Mouse (Mus musculus) hindbrain, postnatal 0 days (tissue): ENCODE measurements around the gene Dlg2. TPM values are rescaled to one million over a fixed set of nuclear protein-coding genes. Genes with fewer than 3 reads are reported as not detected.

Experiments used
- ATAC-seq: fragments of 200-750 bp; cut with Nextera tagmentation; 2 replicates; pipeline ENCODE4 v1.8.0; 2017; ENCODE audit warnings: mild to moderate bottlenecking, moderate TSS enrichment, moderate library complexity
- DNase-seq: peaks from one replicate; pipeline ENCODE4 v3.0.0-alpha.2; 2015; ENCODE audit warnings: low spot score
- H3K27ac ChIP-seq: fragments of 300-500 bp; sonication (generic); 2 replicates; pipeline ENCODE4 v1.5.1; 2014; ENCODE audit warnings: mild to moderate bottlenecking
- H3K27me3 ChIP-seq: fragments of 300-500 bp; sonication (generic); 2 replicates; pipeline ENCODE4 v1.6.1; 2014; ENCODE audit warnings: low read length, mixed read lengths; ENCODE audit not compliant: insufficient read depth
- H3K36me3 ChIP-seq: fragments of 300-500 bp; sonication (generic); 2 replicates; pipeline ENCODE4 v1.6.1; 2014; ENCODE audit warnings: low read length, mixed read lengths; ENCODE audit not compliant: insufficient read depth
- H3K4me1 ChIP-seq: fragments of 300-500 bp; sonication (generic); 2 replicates; pipeline ENCODE4 v1.6.1; 2014; ENCODE audit warnings: antibody characterized with exemption, low read length, mixed read lengths; ENCODE audit not compliant: insufficient read depth
- H3K4me2 ChIP-seq: fragments of 300-500 bp; sonication (generic); 2 replicates; pipeline ENCODE4 v1.6.1; 2014; ENCODE audit warnings: low read depth, mild to moderate bottlenecking, low read length, moderate library complexity, mixed read lengths
- H3K4me3 ChIP-seq: fragments of 300-500 bp; sonication (generic); 2 replicates; pipeline ENCODE4 v1.5.1; 2014; ENCODE audit warnings: low read length
- H3K9ac ChIP-seq: fragments of 300-500 bp; sonication (generic); replicated peaks from 2 replicates; pipeline ENCODE4 v1.6.1; 2014; ENCODE audit warnings: mild to moderate bottlenecking, low read length, moderate library complexity, mixed read lengths
- H3K9me3 ChIP-seq: fragments of 300-500 bp; sonication (generic); 2 replicates; pipeline ENCODE4 v1.6.1; 2016; ENCODE audit warnings: low read length, mixed read lengths
- CTCF ChIP-seq: IDR thresholded peaks from 2 replicates; pipeline ENCODE4 v1.5.1; 2016; ENCODE audit warnings: antibody characterized with exemption, control low read depth, low read depth
- WGBS: fragments of 180-500 bp; shearing (Covaris S2); extraction: QIAGEN DNeasy Blood & Tissue Kit; methylation state at CpG from one replicate; pipeline ENCODE4 v1.1.7; 2014; 5-methylcytosine and 5-hydroxymethylcytosine counted together
- polyA plus RNA-seq: library from polyadenylated mRNA; unstranded; fragments of >200 nt; fragmentation: Nextera tagmentation; extraction: Ambion mirVana; gene quantifications from 2 replicates; pipeline ENCODE4 v1.2.1, GENCODE M21; 2015
- total RNA-seq: library from RNA; depleted of rRNA; stranded (reverse); fragments of >200 nt; gene quantifications from 2 replicates; pipeline ENCODE4 v1.2.3, GENCODE M21; 2014

The Dlg2 gene
- total and polyA plus RNA-seq, 2 experiments from 2014 or later, result 20.4 to 113 TPM

- Histone ChIP-seq H3K4me1 (no peaks in the 10 kb centered on the region), H3K4me2 (no peak overlapping the region), H3K27ac (no peak overlapping the region), H3K36me3 (no peaks in the 10 kb centered on the region), H3K27me3 (no peaks in the 10 kb centered on the region), H3K9me3 (no peaks in the 10 kb centered on the region), H3K4me3 (no peak overlapping the region), H3K9ac (no peak overlapping the region)
- 0 out of 2 replicates have a peak, but pooled peaks have one; percentile 71 for ATAC-seq
- DNase-seq, result peak; percentile 47
- WGBS, result 50% methylated on average over 3 of the region's 3 CpGs
- no peak for TF ChIP-seq CTCF
Observed at GRCm38 (mm10) chr7:91919738-91920137, 1443.3 kb downstream of the Dlg2 start.

- Histone ChIP-seq H3K36me3 (no peaks in the 10 kb centered on the region), H3K27ac (no peak overlapping the region), H3K9ac (no peak overlapping the region), H3K9me3 (no peaks in the 10 kb centered on the region), H3K4me3 (no peak overlapping the region), H3K4me1 (no peaks in the 10 kb centered on the region), H3K27me3 (no peaks in the 10 kb centered on the region), H3K4me2 (no peak overlapping the region)
- 55% methylated on average over 12 of the region's 12 CpGs for WGBS
- ATAC-seq (0 out of 2 replicates have a peak, but pooled peaks have one; percentile 2), DNase-seq (peak; percentile 27)
- no peak for TF ChIP-seq CTCF
Observed at GRCm38 (mm10) chr7:91934881-91935597, 1458.6 kb downstream of the Dlg2 start.

GRCm38 (mm10) chr7:91936193-91936592 is 1459.7 kb downstream of the Dlg2 start:
- 60% methylated on average over 2 of the region's 2 CpGs for WGBS
- DNase-seq (no peak), ATAC-seq (no peak)
- Histone ChIP-seq H3K9me3 (no peaks in the 10 kb centered on the region), H3K36me3 (no peaks in the 10 kb centered on the region), H3K4me1 (no peaks in the 10 kb centered on the region), H3K27ac (no peak overlapping the region), H3K4me3 (no peak overlapping the region), H3K4me2 (no peak overlapping the region), H3K9ac (no peak overlapping the region), H3K27me3 (no peaks in the 10 kb centered on the region)
- TF ChIP-seq CTCF, result no peak

- DNase-seq, result no peak
- H3K9ac ChIP-seq, result no peak overlapping the region
- no peak overlapping the region for H3K4me2 ChIP-seq
- 90% methylated on average over 1 of the region's 1 CpGs for WGBS
- no peaks in the 10 kb centered on the region for H3K9me3 ChIP-seq
- no peak overlapping the region for H3K4me3 ChIP-seq
- H3K36me3 ChIP-seq, result no peaks in the 10 kb centered on the region
- H3K27me3 ChIP-seq, result no peaks in the 10 kb centered on the region
- no peak for ATAC-seq
- no peak overlapping the region for H3K27ac ChIP-seq
- no peaks in the 10 kb centered on the region for H3K4me1 ChIP-seq
- TF ChIP-seq CTCF, result no peak
Observed at GRCm38 (mm10) chr7:91943224-91943623, 1466.8 kb downstream of the Dlg2 start.

- H3K27me3 ChIP-seq, result no peaks in the 10 kb centered on the region
- ATAC-seq (no peak), DNase-seq (no peak)
- TF ChIP-seq CTCF, result no peak
- H3K36me3 ChIP-seq, result no peaks in the 10 kb centered on the region
- H3K4me3 ChIP-seq, result no peak overlapping the region
- no peak overlapping the region for H3K27ac ChIP-seq
- no peaks in the 10 kb centered on the region for H3K4me1 ChIP-seq
- H3K4me2 ChIP-seq, result no peak overlapping the region
- H3K9ac ChIP-seq, result no peak overlapping the region
- WGBS, result 100% methylated on average over 1 of the region's 1 CpGs
- no peaks in the 10 kb centered on the region for H3K9me3 ChIP-seq
Observed at GRCm38 (mm10) chr7:91955584-91955983, 1479.1 kb downstream of the Dlg2 start.

- no peak overlapping the region for H3K4me2 ChIP-seq
- ATAC-seq (no peak), DNase-seq (peak; percentile 53)
- H3K27ac ChIP-seq, result no peak overlapping the region
- H3K36me3 ChIP-seq, result no peaks in the 10 kb centered on the region
- WGBS, result 67% methylated on average over 2 of the region's 2 CpGs
- no peak for TF ChIP-seq CTCF
- H3K9me3 ChIP-seq, result no peaks in the 10 kb centered on the region
- H3K4me1 ChIP-seq, result no peaks in the 10 kb centered on the region
- no peak overlapping the region for H3K4me3 ChIP-seq
- H3K9ac ChIP-seq, result no peak overlapping the region
- no peaks in the 10 kb centered on the region for H3K27me3 ChIP-seq
Observed at GRCm38 (mm10) chr7:91962956-91963355, 1486.5 kb downstream of the Dlg2 start.

- no peaks in the 10 kb centered on the region for H3K4me1 ChIP-seq
- H3K27me3 ChIP-seq, result no peaks in the 10 kb centered on the region
- H3K27ac ChIP-seq, result no peak overlapping the region
- ATAC-seq, result no peak
- no peaks in the 10 kb centered on the region for H3K9me3 ChIP-seq
- H3K4me2 ChIP-seq, result no peak overlapping the region
- DNase-seq, result no peak
- H3K4me3 ChIP-seq, result no peak overlapping the region
- H3K36me3 ChIP-seq, result no peaks in the 10 kb centered on the region
- WGBS, result 71% methylated on average over 1 of the region's 1 CpGs
- no peak for TF ChIP-seq CTCF
- no peak overlapping the region for H3K9ac ChIP-seq
Observed at GRCm38 (mm10) chr7:91972970-91973369, 1496.5 kb downstream of the Dlg2 start.
